Mouse (Mus musculus) megakaryocyte progenitor cell, adult 5-6 weeks (primary cell): ENCODE data around the gene Tlcd1. TPM values are rescaled to one million over a fixed set of nuclear protein-coding genes. Genes with fewer than 3 reads are reported as not detected.
"Not testable (repeated sequence)": the region's sequence is repeated elsewhere in the genome, so short reads cannot be mapped to it uniquely, and the experiment has no call there.

Source experiments
- ATAC-seq: replicated peaks from 2 replicates; pipeline ENCODE4 v1.8.0; 2016; ENCODE audit warnings: mild to moderate bottlenecking, moderate TSS enrichment, inconsistent platforms; ENCODE audit not compliant: poor library complexity
- total RNA-seq, 2 experiments: library from RNA; stranded (forward) in 1 of 2; stranded (reverse) in 1 of 2; fragments of 157-497, 149-512 nt in 1 of 2; fragments of 200-1000 nt in 1 of 2; gene quantifications; 2 replicates each; pipeline versions ENCODE4 v1.2.3 to v1.2.4; 2015 to 2017

The Tlcd1 gene
- total RNA-seq, 2 experiments from 2014 or later, result 3.5 to 6.3 TPM

DNA sequence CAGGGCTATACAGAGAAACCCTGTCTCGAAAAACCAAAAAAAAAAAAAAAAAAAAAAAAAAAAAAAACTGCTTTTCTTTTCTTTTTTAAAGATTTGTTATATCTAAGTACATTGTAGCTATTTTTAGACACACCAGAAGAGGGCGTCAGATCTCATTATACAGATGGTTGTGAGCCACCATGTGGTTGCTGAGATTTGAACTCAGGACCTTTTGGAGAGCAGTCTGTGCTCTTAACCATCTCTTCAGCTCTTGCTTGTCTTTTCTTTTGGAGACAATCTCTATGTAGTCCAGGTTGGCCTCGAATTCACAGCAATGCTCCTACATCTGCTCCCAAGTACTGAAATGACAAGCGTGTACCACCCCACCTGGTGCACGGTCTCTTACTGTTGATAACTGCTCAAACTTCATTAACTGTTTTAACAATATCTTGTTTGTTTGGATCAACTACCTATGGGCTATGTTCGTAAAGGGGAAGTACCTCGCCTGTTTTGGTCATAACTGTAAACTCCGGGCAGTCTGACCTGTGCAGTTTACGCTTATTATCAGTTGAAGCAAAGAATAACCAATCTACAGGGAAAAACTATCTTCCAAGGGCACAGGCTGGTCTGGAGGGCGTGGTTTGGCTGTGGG is 625 bp upstream of the Tlcd1 start:
- peak; percentile 1; the same call in 1 of the 2 replicates for ATAC-seq

DNA sequence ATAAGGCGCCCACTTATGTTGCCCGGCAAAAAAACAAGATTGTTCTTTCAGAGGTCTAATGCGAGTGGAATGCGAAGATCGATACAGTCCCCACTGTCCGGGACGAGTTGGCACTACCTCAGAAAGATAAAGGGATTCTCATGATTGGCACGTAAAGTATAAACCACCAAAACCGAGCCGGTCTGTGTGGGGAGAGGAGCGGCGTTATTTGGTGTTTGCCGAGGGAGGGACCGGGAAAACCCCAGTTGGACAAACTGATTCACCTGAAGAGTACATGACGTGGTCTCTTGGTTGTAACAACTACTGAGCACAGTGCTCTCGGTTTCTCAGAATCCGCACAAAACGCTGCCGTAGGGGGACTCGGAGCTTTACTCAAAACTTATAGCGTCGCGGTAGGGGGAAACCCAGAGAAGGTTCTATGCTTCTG is 407 bp downstream of the Tlcd1 start:
- ATAC-seq, result no peak

GRCm38 (mm10) chr11:78177437-78177836 is 926 bp downstream of the Tlcd1 start:
- ATAC-seq, result peak; percentile 5; the same call in 1 of the 2 replicates

GRCm38 (mm10) chr11:78177903-78178858 is 1.7 kb downstream of the Tlcd1 start:
- ATAC-seq, result peak; percentile 59

DNA sequence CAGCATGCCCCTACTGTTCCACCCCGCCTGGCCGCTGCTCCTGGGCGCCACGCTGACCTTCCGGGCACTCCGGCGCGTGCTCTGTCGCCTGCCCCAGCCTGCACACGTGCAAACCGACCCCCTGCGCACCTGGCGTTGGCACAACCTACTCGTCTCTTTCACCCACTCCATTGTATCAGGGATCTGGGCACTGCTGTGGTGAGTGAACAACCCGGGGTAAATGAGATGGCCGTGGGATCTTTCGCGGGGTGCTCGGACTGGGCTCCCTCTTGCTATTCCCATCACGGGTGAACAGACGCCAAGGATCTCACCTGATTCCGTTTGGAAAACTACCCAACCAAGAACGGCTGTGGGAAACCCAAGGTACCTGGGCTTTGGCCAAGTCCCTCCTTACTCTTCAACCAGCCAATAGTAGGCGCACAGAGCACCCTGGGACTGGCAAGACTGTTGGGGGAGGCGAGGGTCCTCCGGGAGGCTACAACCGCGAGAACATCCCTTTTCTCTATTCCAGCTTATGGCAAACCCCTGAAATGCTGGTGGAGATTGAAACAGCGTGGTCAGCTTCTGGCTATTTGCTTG is 2.4 kb downstream of the Tlcd1 start:
- ATAC-seq, result peak; percentile 9; the same call in 1 of the 2 replicates

- ATAC-seq, result no peak
These were observed 3.0 kb downstream of the Tlcd1 start for GRCm38 (mm10) chr11:78179438-78179999.

- ATAC-seq, result no peak
These were observed 3.7 kb downstream of the Tlcd1 start for GRCm38 (mm10) chr11:78180081-78180761.

DNA sequence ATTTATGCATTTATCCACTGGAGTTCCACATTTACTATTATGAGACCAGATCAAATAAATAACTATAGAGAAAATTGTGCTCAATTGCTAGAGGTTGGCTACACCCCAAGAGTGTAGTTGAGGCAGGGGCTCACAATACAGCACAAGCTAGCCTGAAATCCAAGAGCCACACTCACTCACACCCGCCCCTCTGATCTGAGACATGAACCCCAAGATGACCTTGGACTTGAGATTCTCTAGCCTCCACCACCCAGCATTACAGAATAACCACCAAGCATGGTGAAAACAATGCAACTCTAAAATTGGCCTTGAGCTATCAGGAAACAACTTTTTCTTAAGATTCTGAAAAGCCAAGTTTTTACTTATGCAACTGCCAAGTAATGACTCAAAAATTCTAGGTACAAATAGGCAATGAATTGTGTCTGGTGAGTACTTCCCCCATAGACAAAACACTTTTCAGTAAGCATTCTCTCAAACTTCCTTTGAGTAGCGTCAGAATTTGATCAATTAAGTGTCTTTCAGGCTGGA is 5.4 kb downstream of the Tlcd1 start:
- ATAC-seq, result no peak

GRCm38 (mm10) chr11:78182450-78182849 is 5.9 kb downstream of the Tlcd1 start:
- ATAC-seq, result no peak

DNA sequence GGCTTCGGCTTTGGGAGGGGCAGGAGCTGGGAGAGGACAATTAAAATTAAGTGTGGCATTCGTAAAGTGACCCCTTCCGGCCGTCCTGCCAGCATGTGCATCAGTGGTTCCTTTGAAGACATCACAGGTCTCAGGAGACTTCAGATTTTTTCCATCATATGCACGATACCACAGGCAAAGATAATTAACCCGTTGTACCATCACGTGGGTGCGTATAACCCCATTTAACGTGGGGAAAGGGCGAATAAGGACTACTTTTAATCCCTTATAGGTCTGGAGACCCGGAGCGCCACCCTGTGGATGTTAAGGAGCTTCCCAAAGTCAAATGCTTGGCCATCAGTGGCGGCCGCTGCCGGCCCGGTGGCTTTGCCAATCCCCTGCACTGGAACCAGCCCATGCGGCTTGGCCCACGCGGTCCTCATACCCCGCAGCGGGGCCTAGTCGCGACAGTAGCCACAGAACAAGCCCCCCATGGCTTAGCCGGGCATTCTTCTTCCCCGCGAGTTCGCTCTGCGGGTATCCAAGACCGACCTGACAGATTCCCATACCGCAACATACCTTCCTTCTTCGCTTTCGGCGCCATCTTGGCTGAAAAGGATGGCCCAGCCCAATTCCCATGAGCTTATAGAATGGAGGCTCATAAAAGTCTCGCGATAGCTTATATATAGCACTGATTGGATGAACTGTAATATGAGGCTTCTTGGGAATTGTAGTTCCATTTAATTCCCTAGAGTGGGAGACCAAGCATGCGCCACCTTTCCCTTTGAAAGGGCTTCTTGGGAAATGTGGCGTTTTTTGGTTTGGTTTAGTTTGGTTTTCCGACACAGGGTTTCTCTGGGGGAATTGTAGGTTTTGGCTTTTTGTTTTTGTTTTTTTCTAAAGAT is 6.7 kb downstream of the Tlcd1 start, which contains the start of gene Rpl23a:
Gene Rpl23a, minus strand, starts transcription at position 624 of the 884 bp plus-strand sequence.
- ATAC-seq, result peak; percentile 77

GRCm38 (mm10) chr11:78183884-78184514 is 7.5 kb downstream of the Tlcd1 start:
- no peak for ATAC-seq

GRCm38 (mm10) chr11:78184702-78185101 is 8.2 kb downstream of the Tlcd1 start:
- ATAC-seq, result not testable (repeated sequence)

DNA sequence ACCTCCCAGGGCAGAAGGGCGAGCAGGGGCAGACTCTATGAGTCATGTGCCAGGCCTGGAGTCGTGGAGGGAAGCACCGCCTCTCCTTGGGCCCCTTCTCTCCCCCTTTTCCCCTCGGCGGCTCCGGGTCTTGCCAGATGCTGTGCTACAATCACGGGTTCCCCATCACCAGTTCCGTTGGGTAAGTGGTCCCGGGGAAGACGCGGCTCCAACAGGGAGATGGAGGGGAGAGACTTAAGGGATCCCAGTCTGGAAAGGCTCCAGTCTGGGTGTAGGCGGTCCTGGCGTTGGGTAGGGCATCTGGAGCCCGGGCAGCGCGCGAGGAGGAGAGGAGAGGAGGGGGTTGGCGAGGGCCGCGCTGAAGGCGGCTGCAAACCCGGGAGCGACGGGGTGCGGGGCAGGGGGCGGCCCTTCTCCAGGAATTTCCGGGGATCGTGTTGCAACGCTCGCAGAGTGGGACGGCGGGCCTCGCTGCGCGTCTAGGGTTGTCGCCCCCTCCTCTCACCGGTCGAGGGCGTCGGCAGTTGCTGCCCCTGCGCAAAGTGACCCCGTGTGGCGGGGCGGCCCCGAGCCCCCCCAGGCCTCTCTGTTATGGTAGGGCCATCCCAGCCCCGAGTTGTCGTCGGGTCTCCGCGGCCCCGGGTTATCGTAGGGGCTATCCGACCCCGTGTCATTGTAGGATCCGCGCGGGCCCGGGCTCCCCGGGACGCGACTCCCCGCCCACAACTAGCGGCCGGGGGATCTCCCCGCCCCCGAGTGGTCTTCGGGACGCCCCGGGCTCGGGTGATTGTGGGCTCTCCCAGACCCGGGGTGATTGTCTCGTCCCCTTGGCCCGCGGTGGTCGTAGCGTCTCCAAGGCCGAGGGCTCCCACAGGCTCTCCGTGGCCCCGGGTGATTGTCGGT is 12.1 kb downstream of the Tlcd1 start, which contains the start of gene Rab34:
Gene Rab34, plus strand, starts transcription at position 100 of the 903 bp plus-strand sequence.
- 0 out of 2 replicates have a peak, but pooled peaks have one; percentile 27 for ATAC-seq

GRCm38 (mm10) chr11:78189234-78190040 is 12.9 kb downstream of the Tlcd1 start:
- no peak for ATAC-seq

- no peak for ATAC-seq
These were observed 13.5 kb downstream of the Tlcd1 start for GRCm38 (mm10) chr11:78190041-78190440.

GRCm38 (mm10) chr11:78193113-78193512 is 16.6 kb downstream of the Tlcd1 start, which contains the start of gene Proca1:
Gene Proca1, plus strand, starts transcription at chr11:78193392.
- no peak for ATAC-seq
